18 mouse cellular contexts compared by ENCODE assay signal in genomic region chr17:14697096-14697495, GRCm38 (mm10). TPM values are rescaled to one million over a fixed set of nuclear protein-coding genes. Genes with fewer than 3 reads are reported as not detected.
DNase-seq lines count a peak whose midpoint lies in the region; ATAC-seq lines count a peak whose summit lies in the region.
"Had no signal": no experiment of that assay in that cellular context is flagged by ENCODE, and none has a peak within 500 bp of the region (broad histone marks: within the 10 kb centered on the region; RNA-seq: fewer than 3 reads in every experiment).

No protein-coding gene starts in this region.

- no peaks in the 10 kb centered on the region for H3K9me3 ChIP-seq in heart, embryonic 11.5 days (replicated peaks; ENCODE audit: control insufficient read depth, low read length)
- H3K9me3 ChIP-seq in kidney, embryonic 16.5 days (ENCODE audit: low read length), result no peaks in the 10 kb centered on the region
- H3K9me3 ChIP-seq in lung, embryonic 16.5 days (ENCODE audit: control insufficient read depth, low read length), result no peaks in the 10 kb centered on the region
- H3K9me3 ChIP-seq: embryonic facial prominence, embryonic 13.5 days; hindbrain, embryonic 15.5 days had no signal

- no peak overlapping the region for H3K4me3 ChIP-seq in heart, embryonic 11.5 days (ENCODE audit: low read depth, low read length)
- H3K4me3 ChIP-seq in kidney, embryonic 16.5 days (ENCODE audit: low read length), result no peak overlapping the region
- no peak overlapping the region for H3K4me3 ChIP-seq in lung, embryonic 16.5 days (ENCODE audit: low read length)
- H3K4me3 ChIP-seq: embryonic facial prominence, embryonic 13.5 days; hindbrain, embryonic 15.5 days had no signal

- intact Hi-C loops in left cerebral cortex, postnatal 4 days (cut with DNase I), result no loop called here

- no peaks in the 10 kb centered on the region; the same call in 1 of the 2 replicates for H3K27me3 ChIP-seq in heart, embryonic 11.5 days (ENCODE audit: control insufficient read depth, insufficient read depth, low read length)
- H3K27me3 ChIP-seq in kidney, embryonic 16.5 days (ENCODE audit: insufficient read depth, low read length), result no peaks in the 10 kb centered on the region
- no peaks in the 10 kb centered on the region for H3K27me3 ChIP-seq in lung, embryonic 16.5 days (ENCODE audit: control insufficient read depth, insufficient read depth, low read depth, low read length)
- H3K27me3 ChIP-seq: embryonic facial prominence, embryonic 13.5 days; hindbrain, embryonic 15.5 days had no signal

- no peak for ATAC-seq in heart, embryonic 11.5 days (replicated peaks; ENCODE audit: insufficient number of reproducible peaks, low FRiP score, low TSS enrichment)
- ATAC-seq in kidney, embryonic 16.5 days (ENCODE audit: low FRiP score, low TSS enrichment), result no peak
- ATAC-seq in lung, embryonic 16.5 days (ENCODE audit: low read depth), result peak; percentile 87
- ATAC-seq: forebrain, embryonic 14.5 days had no signal

- no peak overlapping the region for H3K4me2 ChIP-seq in heart, embryonic 11.5 days
- H3K4me2 ChIP-seq in kidney, embryonic 16.5 days (replicated peaks; ENCODE audit: low read depth, low read length), result no peak overlapping the region
- no peak overlapping the region for H3K4me2 ChIP-seq in lung, embryonic 16.5 days (ENCODE audit: low read depth, low read length)
- H3K4me2 ChIP-seq: embryonic facial prominence, embryonic 13.5 days; hindbrain, embryonic 15.5 days had no signal

- 69% methylated on average over 6 of the region's 6 CpGs for WGBS in heart, embryonic 11.5 days (ENCODE audit: insufficient replicate concordance)
- WGBS in kidney, embryonic 16.5 days, result 63% methylated on average over 6 of the region's 6 CpGs
- 35% methylated on average over 6 of the region's 6 CpGs for WGBS in lung, embryonic 16.5 days

- peak; percentile 89 for DNase-seq in heart, adult 11 months
- peak; percentile 20 for DNase-seq in kidney, postnatal 14 days
- DNase-seq in lung, adult 18-20 months, result no peak
- peak; percentile 55 to 84 for DNase-seq in lung, postnatal 4 days
- DNase-seq in left cerebral cortex, postnatal 4 days, result no peak
- DNase-seq: adrenal gland, adult 2 months; adrenal gland, postnatal 25 days; cerebellum, adult 18-20 months; cerebellum, adult 9-11 months; gastrocnemius, postnatal 36 days; heart, adult 18-20 months had no signal

- H3K9ac ChIP-seq in heart, embryonic 11.5 days (ENCODE audit: low read depth, low read length), result no peak overlapping the region
- H3K9ac ChIP-seq in kidney, embryonic 16.5 days (replicated peaks; ENCODE audit: low read length), result no peak overlapping the region
- no peak overlapping the region for H3K9ac ChIP-seq in lung, embryonic 16.5 days (ENCODE audit: low read length)
- H3K9ac ChIP-seq: embryonic facial prominence, embryonic 13.5 days; hindbrain, embryonic 15.5 days had no signal

- H3K27ac ChIP-seq in heart, embryonic 11.5 days (ENCODE audit: low read depth, low read length), result no peak overlapping the region
- no peak overlapping the region for H3K27ac ChIP-seq in kidney, embryonic 16.5 days (ENCODE audit: low read length)
- peak overlapping the region; percentile 50; the same call in 1 of the 2 replicates for H3K27ac ChIP-seq in lung, embryonic 16.5 days (ENCODE audit: low read length)
- H3K27ac ChIP-seq: embryonic facial prominence, embryonic 13.5 days; hindbrain, embryonic 15.5 days had no signal

- H3K4me1 ChIP-seq in heart, embryonic 11.5 days (ENCODE audit: control insufficient read depth, insufficient read depth, low read length), result no peaks in the 10 kb centered on the region; the same call in 1 of the 2 replicates
- H3K4me1 ChIP-seq in kidney, embryonic 16.5 days (ENCODE audit: insufficient read depth, low read length), result peaks cover 8% of the 10 kb centered on the region; the same call in 1 of the 2 replicates
- H3K4me1 ChIP-seq in lung, embryonic 16.5 days (replicated peaks; ENCODE audit: control insufficient read depth, insufficient read depth, low read length), result peaks cover 29% of the 10 kb centered on the region

- H3K36me3 ChIP-seq in heart, embryonic 11.5 days (ENCODE audit: control insufficient read depth, insufficient read depth, low read length), result no peaks in the 10 kb centered on the region
- H3K36me3 ChIP-seq in kidney, embryonic 16.5 days (ENCODE audit: insufficient read depth, low read length), result no peaks in the 10 kb centered on the region
- H3K36me3 ChIP-seq in lung, embryonic 16.5 days (ENCODE audit: control insufficient read depth, insufficient read depth, low read length), result no peaks in the 10 kb centered on the region
- H3K36me3 ChIP-seq: embryonic facial prominence, embryonic 13.5 days; hindbrain, embryonic 15.5 days had no signal

RNA-seq across cellular contexts. Expression of gene Thbs2, which starts 3.1 kb away (rescaled TPM):
- 2.7 and 4.0 TPM in 2 replicates for polyA plus RNA-seq in heart, embryonic 11.5 days (2014; fragmentation: Nextera tagmentation; extraction: Ambion mirVana)
- polyA plus RNA-seq in kidney, embryonic 16.5 days (2015; fragmentation: Nextera tagmentation; extraction: Ambion mirVana), result 33.8 and 37.7 TPM in 2 replicates
- polyA plus RNA-seq in lung, embryonic 16.5 days (2015; fragmentation: Nextera tagmentation; extraction: Ambion mirVana), result 28.6 and 31.5 TPM in 2 replicates
- total RNA-seq in left cerebral cortex, postnatal 4 days (2021), result 1 to 10 TPM; 5.5 to 5.6 TPM
- total RNA-seq: MEL had no signal

Comparison
In these comparisons a context has a peak if more than half of its experiments do, and no peak if none do; other contexts are left out.
1. DNase-seq: peak in heart, adult 11 months (single experiment), kidney, postnatal 14 days (single experiment) and lung, postnatal 4 days (2 of 2); none in lung, adult 18-20 months (0 of 2) and left cerebral cortex, postnatal 4 days (single experiment).